Mouse (Mus musculus): ENCODE data around the gene Kif21b. TPM values are rescaled to one million over a fixed set of nuclear protein-coding genes. Genes with fewer than 3 reads are reported as not detected.

The Kif21b gene
- under 1 TPM; 0.36 to 0.78 TPM for total RNA-seq (2021)
- long read RNA-seq, experiment 1: 0 reads
- long read RNA-seq, experiment 2, partial matches to known transcripts: 0 of 1 reads
- long read RNA-seq, experiment 2, other reads (novel, unspliced or antisense): 1 of 1 reads

DNA sequence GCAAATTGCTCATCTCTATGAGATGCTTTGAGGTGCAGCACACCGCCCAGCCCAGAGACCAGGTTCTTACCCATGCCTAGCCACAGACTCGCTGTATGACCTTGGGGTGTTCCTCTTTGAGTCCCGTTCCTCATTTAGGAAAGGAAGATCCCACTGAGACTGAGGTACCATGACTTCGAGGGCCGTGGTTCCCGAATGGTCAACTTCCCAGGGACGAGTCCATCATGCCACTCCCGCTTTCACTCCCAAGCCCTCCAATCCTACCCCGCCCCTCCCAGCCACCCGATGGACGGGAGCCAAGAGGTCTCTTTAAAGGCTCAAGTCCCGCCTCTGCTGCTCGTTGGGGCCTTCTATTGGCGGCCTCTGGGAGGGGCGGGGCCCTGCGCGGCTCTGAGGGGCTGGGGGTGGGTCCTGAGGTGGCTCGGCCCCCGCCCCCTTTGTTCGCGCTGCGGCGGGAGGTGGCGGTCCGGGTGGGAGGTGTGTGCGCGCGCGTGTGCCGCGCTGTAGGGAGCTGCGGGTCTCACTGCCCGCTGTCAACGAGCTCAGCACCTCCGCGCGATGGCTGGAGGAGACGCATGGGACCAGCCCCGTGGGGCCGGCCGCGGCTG is at the start of gene Kif21b:
TSS of gene Kif21b (plus strand) at position 439 of the 608 bp plus-strand sequence.
- DNase-seq: peak; percentile 84

- DNase-seq: no peak
These were observed 45.1 kb upstream of the Kif21b start for GRCm38 (mm10) chr1:136085988-136086685.

- DNase-seq: no peak
These were observed 41.6 kb upstream of the Kif21b start for GRCm38 (mm10) chr1:136089368-136090165.

- no peak for DNase-seq
These were observed 37.5 kb upstream of the Kif21b start for GRCm38 (mm10) chr1:136093726-136094125.

DNA sequence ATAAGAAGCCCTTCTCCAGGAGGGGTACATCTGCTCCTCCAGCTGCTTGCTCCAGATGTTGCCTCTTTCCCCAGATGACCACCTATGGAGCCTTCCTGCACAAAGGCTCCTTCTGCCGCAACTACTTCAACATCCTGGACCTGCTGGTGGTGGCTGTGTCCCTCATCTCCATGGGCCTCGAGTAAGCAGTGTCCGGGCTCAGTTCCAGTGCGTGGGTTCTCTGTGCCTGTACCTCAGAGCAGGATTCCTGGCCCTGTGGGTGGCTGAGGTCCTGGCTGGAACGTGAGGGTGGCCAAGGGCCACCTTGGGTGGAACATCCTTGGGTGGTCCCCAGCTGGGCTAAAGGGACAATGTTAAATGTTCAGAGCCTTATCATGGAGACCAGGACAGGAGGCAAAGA is 36.4 kb upstream of the Kif21b start:
- no peak for DNase-seq

DNA sequence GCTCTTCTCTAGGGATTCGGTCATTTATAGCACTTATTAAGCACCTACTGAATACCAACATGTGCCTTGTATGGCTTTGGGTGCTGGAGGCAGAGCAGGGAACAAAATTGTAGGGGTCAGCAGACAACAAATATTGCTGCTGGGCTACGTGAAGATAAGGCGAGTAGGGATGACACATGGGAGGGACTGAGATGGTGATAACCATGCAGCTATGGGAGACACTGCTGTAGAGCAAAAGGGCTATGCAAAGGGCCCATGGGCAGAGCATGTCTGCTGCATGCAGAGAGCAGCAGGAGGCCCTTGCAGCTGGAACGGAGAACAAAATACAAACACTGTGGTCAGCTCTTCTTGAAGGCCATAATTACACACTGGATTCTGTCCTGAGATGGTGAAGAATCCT is 29.1 kb upstream of the Kif21b start:
- no peak for DNase-seq

- DNase-seq: no peak
These were observed 28.6 kb upstream of the Kif21b start for GRCm38 (mm10) chr1:136102551-136102950.

DNA sequence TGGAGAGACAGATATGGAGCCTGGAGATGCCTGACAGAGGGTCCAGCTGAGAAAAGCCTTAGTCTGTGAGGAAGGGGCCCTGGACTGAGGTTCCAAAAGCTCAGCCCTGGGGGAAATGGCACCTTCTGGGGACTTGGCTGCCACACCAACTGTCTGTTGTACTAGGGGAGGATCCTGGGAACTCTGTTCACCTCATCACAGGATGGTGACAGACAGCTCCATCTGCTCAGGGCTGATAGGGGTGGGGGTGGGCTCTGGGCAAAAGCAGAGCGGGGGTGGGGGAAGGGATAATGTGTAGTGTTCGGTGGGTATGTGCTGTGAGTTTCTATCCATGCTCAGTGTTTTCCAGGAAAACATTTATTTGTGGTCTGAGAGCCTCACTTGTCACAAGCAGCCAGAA is 28.2 kb upstream of the Kif21b start:
- DNase-seq: no peak

DNA sequence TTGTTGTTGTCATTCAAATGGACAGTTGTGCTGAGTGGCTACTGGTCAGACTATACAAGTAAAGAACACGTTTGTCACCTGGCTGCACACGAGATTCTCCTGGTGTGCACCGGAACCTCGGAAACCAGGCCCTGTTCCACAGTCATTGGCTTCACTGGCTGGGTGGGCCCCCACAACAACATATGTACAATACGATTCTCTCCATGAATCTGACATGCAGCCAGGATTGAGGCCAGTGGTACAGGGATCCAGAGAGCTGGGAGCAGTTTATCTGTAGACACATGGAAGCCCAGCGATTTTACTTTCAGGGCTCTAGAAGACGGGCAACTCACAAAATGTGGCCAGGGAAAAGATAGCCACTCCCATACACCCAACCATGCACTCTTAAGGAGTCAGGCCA is 27.5 kb upstream of the Kif21b start:
- DNase-seq: no peak

GRCm38 (mm10) chr1:136104741-136105140 is 26.4 kb upstream of the Kif21b start:
- no peak for DNase-seq

DNA sequence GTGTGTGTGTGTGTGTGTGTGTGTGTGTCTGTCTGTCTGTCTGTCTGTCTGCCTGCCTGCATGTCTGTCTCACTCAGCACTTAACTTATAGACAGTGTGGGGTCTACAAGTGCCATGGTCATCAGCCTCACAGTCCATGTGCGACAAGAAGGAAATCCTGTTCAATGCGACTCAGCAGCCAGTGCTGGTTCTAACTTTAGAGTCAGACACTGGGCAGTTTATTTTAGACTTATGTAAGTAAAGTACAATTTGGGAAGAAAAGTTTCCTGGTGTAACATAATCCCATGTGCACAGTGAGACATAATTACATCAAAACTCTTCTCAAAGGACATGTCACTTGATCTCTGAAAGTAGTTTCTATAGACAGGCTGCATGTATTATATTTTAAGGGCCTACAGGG is 21.7 kb upstream of the Kif21b start:
- no peak for DNase-seq

GRCm38 (mm10) chr1:136116183-136116582 is 15.0 kb upstream of the Kif21b start:
- no peak for DNase-seq

DNA sequence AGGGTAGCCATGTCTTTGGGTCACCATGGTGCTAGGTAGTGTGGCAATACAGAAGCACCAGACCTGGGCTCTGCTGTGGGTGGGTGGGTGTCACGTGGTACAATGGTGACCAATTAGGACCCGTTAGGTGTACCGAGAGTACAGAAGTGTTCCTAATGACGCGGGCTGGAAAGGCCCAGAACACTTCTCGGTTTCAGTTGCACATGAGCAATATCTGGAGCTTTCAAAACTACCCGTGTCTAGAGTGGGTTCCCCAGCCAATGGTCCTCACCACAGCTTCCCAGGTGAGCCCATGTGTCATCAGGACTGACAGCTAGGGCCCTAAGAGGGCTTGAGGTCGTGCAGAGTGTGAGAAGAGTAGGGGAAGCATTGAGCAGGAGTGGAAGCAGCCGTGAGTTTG is 14.1 kb upstream of the Kif21b start:
- DNase-seq: no peak

- peak; percentile 72 for DNase-seq
These were observed 12.3 kb upstream of the Kif21b start for GRCm38 (mm10) chr1:136118875-136119274.

DNA sequence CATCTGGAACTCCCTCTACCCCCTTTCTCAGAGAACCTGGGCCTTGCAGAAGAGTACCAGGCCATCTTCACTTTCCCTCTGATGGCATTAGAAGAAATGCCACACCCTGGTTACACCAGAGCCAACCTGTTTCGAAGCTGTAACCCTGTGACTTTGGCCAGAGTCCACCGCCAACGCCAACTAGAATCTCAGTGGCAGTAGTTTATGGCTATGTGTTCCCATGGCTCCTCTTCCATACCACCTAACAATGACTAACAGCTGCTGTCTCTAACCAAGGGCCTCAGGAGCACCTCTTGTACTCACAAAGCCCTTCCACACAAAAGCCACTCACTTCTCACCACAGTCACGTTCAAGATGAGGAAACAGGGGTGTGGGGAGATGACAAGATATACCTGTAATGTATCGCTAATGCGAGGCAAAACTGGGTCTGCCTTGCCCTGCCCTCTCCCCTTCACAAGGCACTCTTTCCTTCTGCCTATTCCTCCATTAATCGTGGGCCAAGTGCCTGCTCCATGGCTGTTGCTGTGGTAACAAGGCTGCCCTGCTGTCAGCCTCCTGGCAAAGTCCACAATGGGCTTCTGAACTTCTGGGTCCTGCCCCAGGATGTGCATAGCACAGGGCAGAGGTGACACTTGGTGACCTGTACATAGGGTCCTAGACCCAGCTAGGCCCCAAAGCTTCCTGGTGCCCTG is 11.5 kb upstream of the Kif21b start:
- no peak for DNase-seq

DNA sequence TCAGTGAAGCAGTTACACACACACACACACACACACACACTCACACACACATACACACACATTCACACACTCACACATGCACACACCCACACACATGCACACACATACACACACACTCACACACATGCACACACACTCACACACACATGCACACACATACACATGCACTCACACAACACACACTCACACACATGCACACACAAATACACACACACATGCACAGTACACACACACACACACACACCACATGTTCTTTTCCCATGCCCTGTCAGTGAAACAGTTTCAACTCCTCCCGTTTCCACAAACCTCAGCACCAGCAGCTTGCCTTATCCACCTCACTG is 11.0 kb upstream of the Kif21b start:
- no peak for DNase-seq

DNA sequence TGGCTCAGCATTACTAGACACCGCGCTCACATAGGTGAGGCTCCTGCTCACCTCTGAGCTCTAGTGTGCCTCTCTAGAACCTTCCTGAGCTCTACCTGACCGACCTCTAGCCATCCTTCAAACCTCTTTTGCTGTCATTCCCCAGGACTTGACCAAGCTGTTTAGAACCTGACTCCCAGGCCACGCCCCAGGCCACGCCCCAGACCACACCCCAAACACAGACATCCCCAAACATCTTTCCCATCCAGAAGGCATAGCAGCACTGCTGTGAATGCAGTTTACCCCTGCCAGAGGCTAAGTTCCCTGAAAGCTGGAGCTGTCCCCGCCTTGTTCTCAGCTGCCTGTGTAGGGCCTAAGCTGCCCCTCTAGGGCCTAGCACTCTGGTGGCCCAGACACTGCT is 10.4 kb upstream of the Kif21b start:
- DNase-seq: no peak

GRCm38 (mm10) chr1:136122030-136122429 is 9.2 kb upstream of the Kif21b start:
- DNase-seq: no peak

DNA sequence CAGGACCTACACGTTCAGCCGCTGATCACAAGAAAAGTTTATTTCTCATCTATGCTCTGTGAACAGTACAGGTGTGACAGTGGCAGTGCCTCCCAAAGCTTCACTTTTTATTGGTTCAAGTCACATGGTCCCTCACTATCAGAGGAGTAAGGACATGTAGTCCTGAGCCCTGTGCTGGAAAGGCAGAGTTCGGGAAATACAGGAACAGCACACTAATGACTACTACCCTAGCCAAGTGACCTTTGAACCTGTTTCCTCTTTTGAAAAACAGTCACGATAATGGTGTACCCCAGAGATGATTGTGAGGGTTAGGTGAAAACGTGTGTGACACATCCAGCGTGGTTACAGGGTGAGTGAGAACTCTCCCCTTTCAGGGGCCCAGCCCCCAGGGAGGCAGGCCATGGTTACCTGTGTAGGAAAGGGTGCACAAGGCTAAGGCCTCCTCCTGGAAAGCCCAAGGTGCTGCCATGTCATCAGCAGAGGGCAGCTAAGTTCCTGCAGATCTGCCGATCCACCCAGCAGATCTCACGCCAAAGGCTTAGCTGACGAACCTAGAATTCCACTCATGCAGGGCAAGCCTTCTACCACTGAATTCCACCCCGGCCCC is 4.9 kb upstream of the Kif21b start:
- no peak for DNase-seq

GRCm38 (mm10) chr1:136126895-136127294 is 4.3 kb upstream of the Kif21b start:
- DNase-seq: peak; percentile 51

GRCm38 (mm10) chr1:136127856-136128255 is 3.3 kb upstream of the Kif21b start:
- DNase-seq: no peak

- DNase-seq: no peak
These were observed 2.8 kb upstream of the Kif21b start for GRCm38 (mm10) chr1:136128416-136128815.
